Mouse (Mus musculus): ENCODE measurements around the gene Olfr414.

Olfr414 gene

GRCm38 (mm10) chr1:174423764-174424163, at the start of gene Olfr414:
Gene Olfr414, plus strand, starts transcription at chr1:174424064.
- DNase-seq (ENCODE audit: extremely low read depth, low read depth), result no peak

GRCm38 (mm10) chr1:174390746-174391145, 33.1 kb upstream of the Olfr414 start, which contains the start of gene Olfr248:
Gene Olfr248, plus strand, starts transcription at chr1:174391046.
- DNase-seq (ENCODE audit: extremely low read depth, low read depth), result no peak

- DNase-seq (ENCODE audit: extremely low read depth, low read depth), result no peak
These were observed 905 bp upstream of the Olfr414 start for GRCm38 (mm10) chr1:174422959-174423358.

GRCm38 (mm10) chr1:174426180-174426986, 2.5 kb downstream of the Olfr414 start:
- peak; percentile 66 for DNase-seq (ENCODE audit: extremely low read depth, low read depth)

- DNase-seq (ENCODE audit: extremely low read depth, low read depth), result no peak
These were observed 3.5 kb downstream of the Olfr414 start for GRCm38 (mm10) chr1:174427402-174427801.

GRCm38 (mm10) chr1:174428407-174428806, 4.5 kb downstream of the Olfr414 start:
- DNase-seq (ENCODE audit: extremely low read depth, low read depth), result no peak

GRCm38 (mm10) chr1:174434121-174434520, 10.3 kb downstream of the Olfr414 start:
- no peak for DNase-seq (ENCODE audit: extremely low read depth, low read depth)

- DNase-seq (ENCODE audit: extremely low read depth, low read depth), result no peak
These were observed 17.9 kb downstream of the Olfr414 start, which contains the start of gene Olfr220 for GRCm38 (mm10) chr1:174441782-174442181. Gene Olfr220, plus strand, starts transcription at chr1:174442082.

- DNase-seq (ENCODE audit: extremely low read depth, low read depth), result no peak
These were observed 31.2 kb downstream of the Olfr414 start for GRCm38 (mm10) chr1:174455100-174455499.

GRCm38 (mm10) chr1:174465385-174465784, 41.5 kb downstream of the Olfr414 start:
- no peak for DNase-seq (ENCODE audit: extremely low read depth, low read depth)

- DNase-seq (ENCODE audit: extremely low read depth, low read depth), result peak; percentile 38
These were observed 42.4 kb downstream of the Olfr414 start for GRCm38 (mm10) chr1:174466240-174466639.

GRCm38 (mm10) chr1:174469736-174470135, 45.9 kb downstream of the Olfr414 start:
- peak; percentile 26 for DNase-seq (ENCODE audit: extremely low read depth, low read depth)

- DNase-seq (ENCODE audit: extremely low read depth, low read depth), result no peak
These were observed 58.7 kb downstream of the Olfr414 start for GRCm38 (mm10) chr1:174482567-174482966.

Data from MEL-GATA-1-ER (cell line).